Mouse (Mus musculus) monocyte, adult 5-6 weeks (primary cell): ENCODE measurements at regions not wholly inside any gene's neighbourhood (a gene's known extent, or its start where the extent isn't known, plus 50 kb on each side); places are given as distances from the start of the nearest gene placed in this dataset.

Source experiments
- ATAC-seq: fragments of 153-309, 156-312 bp; replicated peaks from 2 replicates; pipeline ENCODE4 v1.8.0; 2017; ENCODE audit warnings: mild to moderate bottlenecking; ENCODE audit not compliant: low TSS enrichment, insufficient number of reproducible peaks, severe bottlenecking, poor library complexity, low FRiP score

DNA sequence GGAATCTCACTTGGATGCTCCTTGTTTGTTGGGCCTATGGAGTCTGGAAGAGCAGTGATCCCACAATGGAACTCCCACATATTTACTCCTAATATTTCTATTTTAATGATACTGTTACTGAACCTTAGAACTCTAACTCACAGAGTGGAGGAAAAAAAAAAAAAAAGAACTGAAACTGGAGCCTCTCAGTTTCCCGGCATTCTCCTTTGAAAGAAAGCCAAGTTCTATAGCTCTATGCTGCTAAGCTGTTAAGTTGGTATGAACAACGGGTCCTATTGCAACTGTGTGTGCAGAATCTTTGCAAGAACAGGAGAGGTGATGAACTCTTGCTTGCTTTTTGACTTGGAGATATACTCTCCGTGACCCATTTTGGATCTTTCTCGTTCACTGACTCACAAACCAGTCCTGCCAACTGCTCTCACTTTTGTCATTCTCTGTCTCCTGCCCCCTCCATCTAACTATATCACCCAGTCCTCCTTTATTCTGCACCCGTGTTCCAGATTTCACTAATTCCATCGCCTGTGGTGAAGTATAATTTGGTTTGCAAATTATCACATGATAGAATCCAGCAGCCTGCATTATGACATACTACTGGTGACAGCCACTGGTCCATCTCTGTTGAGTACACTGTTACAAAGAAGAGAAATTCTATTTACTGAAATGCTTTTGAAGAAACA lies 92.6 kb upstream of the Ctsc start:
- no peak for ATAC-seq

DNA sequence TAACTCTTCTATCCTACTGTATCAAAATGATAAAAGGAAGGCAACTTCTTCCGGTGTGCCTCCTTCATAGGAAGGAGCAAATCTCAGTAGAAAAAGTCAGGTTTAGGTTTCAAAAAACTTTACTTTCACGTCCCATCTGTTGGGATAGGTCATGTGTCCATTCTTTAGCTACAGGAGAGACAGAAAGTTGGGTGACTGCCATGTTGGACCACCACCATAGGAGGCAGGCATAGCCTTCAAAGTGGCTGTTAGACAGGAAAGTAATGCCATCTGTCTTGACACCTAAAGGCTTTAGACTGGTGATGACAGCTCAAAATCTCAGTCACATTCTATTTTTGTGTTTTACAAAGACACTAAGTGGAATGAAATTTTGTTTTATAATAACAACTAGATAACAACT lies 90.3 kb upstream of the Ctsc start:
- ATAC-seq, result no peak

DNA sequence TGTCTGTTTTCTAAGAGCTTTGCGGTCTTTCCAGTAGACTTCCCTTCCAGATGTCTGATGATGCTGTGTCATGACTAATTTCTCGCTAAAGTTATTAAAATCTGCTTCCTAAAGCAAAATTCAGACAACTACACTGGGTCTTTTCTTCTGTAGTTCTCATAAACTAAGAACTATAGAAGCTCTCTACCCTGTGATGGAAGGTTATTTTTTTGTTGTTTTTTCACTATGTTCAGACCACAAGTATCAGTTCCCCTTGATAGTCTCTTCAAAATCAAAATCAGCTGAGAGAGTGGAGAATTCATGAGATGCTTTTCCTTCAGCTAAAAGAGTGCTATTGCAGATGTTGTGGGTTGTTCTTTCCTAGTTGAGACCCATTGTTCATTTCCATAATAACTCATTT lies 85.1 kb upstream of the Ctsc start:
- ATAC-seq, result no peak

DNA sequence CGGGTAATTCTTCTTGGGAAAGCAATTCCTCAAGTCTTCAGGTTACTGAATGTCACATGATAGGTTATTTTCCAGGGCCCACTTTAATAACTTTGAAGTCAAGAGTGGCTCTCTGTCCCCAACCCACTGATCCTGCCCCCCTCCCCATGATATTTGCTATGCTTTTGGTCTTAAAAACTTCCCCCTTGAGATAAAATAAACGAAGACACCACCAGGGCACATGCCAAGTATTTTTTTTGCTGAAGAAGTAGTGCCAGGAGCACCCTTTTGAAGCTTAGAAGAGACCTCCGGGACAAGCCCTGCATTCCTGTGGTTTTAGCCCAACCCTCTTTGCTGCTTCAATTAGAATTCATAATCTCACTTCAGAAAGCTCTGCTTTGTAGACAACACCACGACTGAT lies 78.8 kb upstream of the Ctsc start:
- no peak for ATAC-seq

DNA sequence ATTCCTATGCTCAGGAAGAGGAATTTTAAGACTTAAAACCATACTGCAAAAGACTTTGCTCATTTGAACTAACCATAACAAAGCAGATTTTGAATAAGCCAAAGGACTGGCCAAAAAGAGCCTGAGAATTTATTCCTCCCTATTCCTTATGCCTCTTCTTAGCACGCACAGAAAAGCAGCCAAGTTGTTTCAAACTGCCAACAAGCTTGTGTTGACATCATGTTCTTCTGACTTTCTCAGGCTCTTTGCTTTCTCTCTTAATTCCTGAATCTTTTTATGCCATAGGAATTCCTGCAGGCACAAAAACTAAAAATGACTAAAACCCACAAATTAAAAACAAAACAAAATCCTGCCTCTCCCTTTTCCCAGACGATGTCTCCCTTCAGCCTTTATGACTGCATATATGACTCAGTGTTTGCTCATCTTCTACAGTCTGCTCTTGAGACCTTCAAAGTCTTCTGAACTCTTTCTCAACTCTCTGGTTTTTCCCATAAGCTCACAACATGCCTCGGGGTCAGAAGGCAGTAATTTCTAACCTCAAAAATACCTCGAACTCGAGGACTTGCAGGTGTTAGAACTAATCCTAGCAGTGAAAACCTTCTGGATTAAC lies 77.9 kb upstream of the Ctsc start:
- ATAC-seq, result no peak

DNA sequence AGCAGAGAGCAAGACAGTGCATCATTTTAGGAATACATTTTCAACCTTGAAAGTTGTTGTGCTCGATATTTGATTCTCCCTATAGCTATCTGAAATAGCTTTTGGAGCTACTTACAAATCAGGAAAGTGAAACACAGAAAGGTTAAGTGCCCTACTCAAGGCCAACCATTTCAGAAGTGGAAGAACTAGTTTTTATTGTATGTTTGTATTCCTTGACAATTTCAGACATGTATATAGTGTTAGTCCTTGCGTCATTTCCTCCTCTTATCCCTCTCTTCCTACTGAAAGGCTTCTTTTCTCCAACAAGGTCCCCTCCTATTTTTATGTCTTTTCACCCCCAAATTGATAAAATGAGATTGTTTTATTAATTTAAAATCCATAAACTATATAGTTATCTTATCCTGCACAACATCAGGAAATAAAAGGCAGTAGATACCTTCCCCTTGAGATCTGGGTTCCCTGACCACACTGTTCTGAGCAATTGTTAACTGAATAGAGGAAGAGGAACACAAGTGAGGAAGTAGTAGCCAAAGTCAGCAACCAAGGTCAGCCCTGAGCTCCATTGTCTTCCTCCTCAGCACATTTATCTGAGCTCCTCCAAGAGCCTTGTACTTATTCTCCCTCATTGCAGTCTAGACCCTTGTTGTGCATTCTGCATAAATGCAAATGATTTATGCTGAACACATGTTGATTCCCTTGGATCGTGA lies 76.1 kb upstream of the Ctsc start:
- ATAC-seq, result peak; percentile 92

DNA sequence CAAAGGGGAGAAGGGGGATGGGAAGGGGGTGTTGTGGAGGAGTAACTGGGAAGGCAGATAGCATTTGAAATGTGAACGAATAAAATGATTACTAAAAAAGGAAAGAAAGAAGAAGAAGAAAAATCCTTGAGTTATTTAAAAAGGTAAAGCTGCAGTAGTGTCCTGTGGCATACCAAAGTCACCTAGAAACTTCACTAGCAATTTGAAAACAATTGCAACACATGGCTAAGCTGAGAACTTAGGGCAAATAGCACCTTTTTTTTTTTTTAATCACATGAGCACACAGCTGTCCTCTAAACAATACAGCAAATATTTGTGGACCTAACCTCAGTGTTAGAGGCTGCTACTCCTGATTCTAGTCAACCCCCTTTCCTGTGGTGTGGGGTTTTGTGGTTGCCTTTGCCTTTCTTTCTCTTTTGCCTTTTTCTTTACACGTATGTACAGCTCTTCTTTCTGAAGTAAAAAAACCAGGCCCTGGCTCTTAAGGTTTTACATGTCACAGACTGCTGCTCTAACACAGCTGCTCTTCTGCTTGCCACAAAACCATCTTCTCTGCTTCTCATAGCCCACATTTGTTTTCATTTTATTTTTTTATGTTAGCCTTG lies 71.6 kb upstream of the Ctsc start:
- peak; percentile 85 for ATAC-seq

DNA sequence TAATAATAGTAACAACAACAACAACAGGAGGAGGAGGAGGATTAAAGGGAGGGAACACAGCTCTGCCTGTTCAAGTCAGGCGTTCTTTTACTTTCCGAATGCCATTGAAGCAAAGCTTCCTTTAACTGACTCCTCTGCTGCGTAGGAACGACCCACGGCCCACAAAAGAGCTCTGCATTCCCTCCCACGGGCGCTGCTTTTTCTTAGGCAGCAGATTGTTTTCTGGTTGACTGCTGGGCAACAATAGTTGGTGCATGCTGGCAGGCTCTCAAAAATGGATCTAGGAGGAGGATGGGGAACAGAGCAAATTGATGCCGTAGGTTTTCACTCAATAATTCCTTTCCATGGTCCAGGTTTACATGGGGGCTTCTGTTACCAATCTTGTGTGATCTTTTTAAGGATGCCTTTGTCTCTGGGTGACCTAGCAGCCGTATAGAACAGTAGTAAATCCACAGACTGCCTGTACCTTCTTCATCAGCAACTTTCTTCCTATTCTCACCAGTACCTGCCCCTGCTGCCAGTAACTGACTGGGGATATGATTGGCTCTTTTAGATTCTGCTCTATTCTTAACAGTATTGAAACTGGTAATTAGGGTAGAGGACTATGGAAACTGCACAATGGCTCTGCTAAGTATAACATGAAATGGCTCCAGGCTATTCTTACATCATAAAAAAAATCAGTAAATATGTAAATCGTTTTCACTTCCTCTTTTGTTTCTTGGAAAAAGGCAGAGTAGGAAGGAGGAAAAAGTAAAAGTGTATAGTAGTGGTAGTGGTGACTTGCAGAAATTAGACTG lies 70.8 kb upstream of the Ctsc start:
- ATAC-seq, result no peak; the same call in none of the 2 replicates

DNA sequence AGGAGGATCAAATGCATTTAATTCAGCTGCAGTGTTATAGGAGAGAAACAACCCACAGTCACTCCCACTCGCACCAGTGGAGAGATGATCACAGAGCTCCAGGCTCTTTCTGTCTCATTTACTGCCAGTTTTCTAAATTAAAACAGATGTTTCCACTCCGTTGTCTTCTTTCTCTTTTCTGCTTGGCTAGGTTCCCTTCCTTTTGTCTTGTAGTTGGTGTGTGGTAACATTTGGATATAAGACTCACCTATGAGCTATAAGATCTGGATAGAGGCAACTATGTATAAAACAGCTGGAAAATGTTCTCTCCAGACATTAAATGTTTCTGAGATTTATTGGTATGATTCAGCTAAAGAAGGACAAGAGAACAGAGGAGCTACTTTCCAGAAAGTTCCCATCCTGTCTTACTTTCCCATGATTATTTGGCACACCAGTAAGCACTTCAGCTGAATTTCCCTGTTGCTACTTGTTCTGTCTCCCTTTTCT lies 63.1 kb upstream of the Ctsc start:
- ATAC-seq, result no peak

DNA sequence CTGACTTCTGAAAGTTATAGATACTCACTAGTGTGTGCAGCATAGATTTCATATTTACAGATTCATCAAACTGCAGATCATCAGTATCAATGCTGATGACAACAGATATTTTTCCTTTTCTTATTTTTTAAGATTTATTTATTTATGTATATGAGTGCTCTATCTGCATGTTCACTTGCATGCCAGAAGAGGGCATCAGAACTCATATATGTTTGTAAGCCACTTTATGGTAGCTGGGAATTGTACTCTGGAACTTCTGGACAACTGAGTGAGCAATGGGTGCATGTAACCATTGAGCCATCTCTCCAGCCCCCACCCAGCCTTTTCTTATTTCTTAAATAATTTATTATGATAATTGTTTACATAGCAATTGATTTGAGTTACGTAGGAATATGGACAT lies 62.5 kb upstream of the Ctsc start:
- no peak for ATAC-seq

DNA sequence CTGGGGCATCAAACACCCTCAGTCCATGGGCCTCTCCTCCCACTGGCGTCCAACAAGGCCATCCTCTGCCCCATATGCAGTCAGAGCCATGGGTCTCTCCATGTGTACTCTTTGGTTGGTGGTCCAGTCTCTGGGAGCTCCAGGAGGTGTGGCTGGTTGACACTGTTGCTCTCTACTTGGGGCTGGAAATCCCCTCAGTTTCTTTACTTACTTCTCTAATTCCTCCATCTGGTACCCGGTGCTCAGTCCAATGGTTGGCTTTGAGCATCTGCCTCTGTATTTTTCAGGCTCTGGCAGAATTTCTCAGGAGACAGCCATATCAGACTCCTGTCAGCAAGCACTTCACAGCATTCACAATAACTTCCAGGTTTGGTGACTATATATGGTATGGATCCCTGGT lies 55.7 kb upstream of the Ctsc start:
- no peak for ATAC-seq

DNA sequence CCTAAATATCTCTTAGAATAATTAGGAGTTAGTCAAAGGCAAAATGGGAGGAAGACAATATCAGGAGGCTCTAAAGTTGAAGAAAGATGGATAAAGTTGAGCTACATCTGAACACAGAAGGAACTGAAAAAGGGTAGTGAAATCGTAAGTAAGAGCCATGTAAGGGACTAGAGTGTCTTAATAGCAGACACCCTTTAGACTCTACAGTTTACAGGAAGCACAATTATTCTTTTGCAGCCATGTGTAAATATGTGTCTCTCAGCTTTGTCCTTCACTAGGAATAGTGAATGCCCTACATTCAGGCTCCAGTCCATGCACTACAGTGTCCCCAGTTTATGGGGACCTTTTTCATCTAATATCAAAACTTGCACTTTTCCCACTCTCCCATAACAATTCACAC lies 52.1 kb upstream of the Ctsc start:
- ATAC-seq, result peak; percentile 68
